In genomic region chr1:152047416-152047815, GRCm38 (mm10) we compare ENCODE assay signal across 13 mouse cellular contexts.
"Had no signal": no experiment of that assay in that cellular context is flagged by ENCODE, and none has a peak within 500 bp of the region (broad histone marks: within the 10 kb centered on the region; RNA-seq: fewer than 3 reads in every experiment).

No protein-coding gene starts in this region.

- H3K36me3 ChIP-seq: limb, embryonic 15.5 days; liver, embryonic 12.5 days; neural tube, embryonic 15.5 days had no signal

- H3K27ac ChIP-seq: limb, embryonic 15.5 days; liver, embryonic 12.5 days; neural tube, embryonic 15.5 days had no signal

- H3K27me3 ChIP-seq: limb, embryonic 15.5 days; liver, embryonic 12.5 days; neural tube, embryonic 15.5 days had no signal

- H3K9me3 ChIP-seq: limb, embryonic 15.5 days; liver, embryonic 12.5 days; neural tube, embryonic 15.5 days had no signal

- H3K4me2 ChIP-seq: limb, embryonic 15.5 days; liver, embryonic 12.5 days; lung, embryonic 14.5 days; neural tube, embryonic 15.5 days had no signal

- H3K4me3 ChIP-seq: limb, embryonic 15.5 days; liver, embryonic 12.5 days; myocyte; neural tube, embryonic 15.5 days had no signal

- H3K9ac ChIP-seq: limb, embryonic 15.5 days; liver, embryonic 12.5 days; lung, embryonic 14.5 days had no signal

- DNase-seq: kidney, adult 11 months; kidney, adult 9 months; left cerebral cortex, postnatal 4 days; lung, embryonic 14.5 days; lung, postnatal 10 days; lung, postnatal 4 days; right cerebral cortex, adult 18-20 months; right cerebral cortex, postnatal 25 days; thymus, postnatal 36 days had no signal

- ATAC-seq: liver, embryonic 12.5 days had no signal
